Mouse (Mus musculus) E14TG2a.4 (cell line): Measurements from ENCODE around the gene Ranbp1.

Source experiments
- H3K27me3 ChIP-seq: 2 replicates; pipeline ENCODE4 v1.6.1; 2014; ENCODE audit warnings: low read length, control low read depth; ENCODE audit not compliant: insufficient read depth
- H3K36me3 ChIP-seq: 2 replicates; pipeline ENCODE4 v1.6.1; 2014; ENCODE audit warnings: low read length, control low read depth; ENCODE audit not compliant: insufficient read depth
- H3K4me1 ChIP-seq: replicated peaks from 2 replicates; pipeline ENCODE4 v1.6.1; 2014; ENCODE audit warnings: low read depth, low read length, control low read depth
- H3K4me3 ChIP-seq: replicated peaks from 2 replicates; pipeline ENCODE4 v1.5.1; 2014; ENCODE audit warnings: mild to moderate bottlenecking, low read length
- H3K9me3 ChIP-seq: 2 replicates; pipeline ENCODE4 v1.6.1; 2014; ENCODE audit warnings: low read length, control low read depth
- CTCF ChIP-seq: conservative IDR thresholded peaks from 2 replicates; pipeline ENCODE4 v1.5.1; 2014; ENCODE audit warnings: low read length
- NANOG ChIP-seq: IDR thresholded peaks from 2 replicates; pipeline ENCODE4 v1.6.1; 2014; ENCODE audit warnings: borderline replicate concordance, low read length, mixed read lengths
- POU5F1 ChIP-seq: IDR thresholded peaks from 2 replicates; pipeline ENCODE4 v1.6.1; 2014; ENCODE audit warnings: low read length, borderline replicate concordance

Ranbp1 gene

DNA sequence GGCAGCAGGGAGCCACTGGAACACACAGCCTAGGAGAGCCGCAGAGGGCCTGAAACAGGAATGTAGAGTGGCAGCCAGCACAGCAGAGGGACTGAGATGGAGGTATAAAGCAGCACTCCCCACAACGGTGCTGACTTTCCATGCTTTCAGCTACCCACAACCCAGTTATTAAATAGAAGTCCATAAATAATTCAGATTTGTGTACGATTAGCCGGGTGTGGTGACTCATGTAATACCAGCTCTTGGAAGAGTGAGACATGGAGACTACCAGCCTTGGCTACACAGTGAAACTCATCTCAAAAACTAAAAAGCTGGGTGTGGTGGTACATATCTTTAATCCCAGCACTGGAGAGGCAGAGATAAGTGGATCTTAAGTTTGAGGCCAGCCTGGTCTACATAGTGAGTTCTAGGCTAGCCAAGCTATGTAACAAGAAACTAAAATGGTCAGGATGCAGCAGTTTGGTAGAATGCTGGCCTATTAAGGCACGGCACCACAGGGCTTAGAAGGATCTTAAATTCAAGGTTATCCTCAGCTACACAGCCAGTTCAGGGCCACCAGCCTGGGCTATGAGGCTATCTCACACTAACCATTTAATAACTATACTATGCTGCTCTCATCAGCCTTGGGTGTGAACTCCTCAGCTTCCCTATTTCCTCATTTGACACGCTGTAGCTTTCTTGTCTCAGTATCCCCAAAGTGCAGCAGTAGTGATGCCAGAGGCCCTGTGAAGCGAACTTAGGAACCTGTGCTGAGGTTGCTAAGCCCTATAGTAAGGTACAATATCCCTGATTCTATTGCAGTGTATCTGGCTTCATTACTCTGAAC is 11.6 kb downstream of the Ranbp1 start:
- H3K27me3 ChIP-seq = peaks cover 24% of the 10 kb centered on the region
- no peaks in the 10 kb centered on the region for H3K9me3 ChIP-seq
- peaks cover 56% of the 10 kb centered on the region for H3K4me1 ChIP-seq
- no peak overlapping the region for H3K4me3 ChIP-seq
- TF ChIP-seq POU5F1 (no peak), NANOG (no peak), CTCF (no peak)
- H3K36me3 ChIP-seq = peaks cover 60% of the 10 kb centered on the region

DNA sequence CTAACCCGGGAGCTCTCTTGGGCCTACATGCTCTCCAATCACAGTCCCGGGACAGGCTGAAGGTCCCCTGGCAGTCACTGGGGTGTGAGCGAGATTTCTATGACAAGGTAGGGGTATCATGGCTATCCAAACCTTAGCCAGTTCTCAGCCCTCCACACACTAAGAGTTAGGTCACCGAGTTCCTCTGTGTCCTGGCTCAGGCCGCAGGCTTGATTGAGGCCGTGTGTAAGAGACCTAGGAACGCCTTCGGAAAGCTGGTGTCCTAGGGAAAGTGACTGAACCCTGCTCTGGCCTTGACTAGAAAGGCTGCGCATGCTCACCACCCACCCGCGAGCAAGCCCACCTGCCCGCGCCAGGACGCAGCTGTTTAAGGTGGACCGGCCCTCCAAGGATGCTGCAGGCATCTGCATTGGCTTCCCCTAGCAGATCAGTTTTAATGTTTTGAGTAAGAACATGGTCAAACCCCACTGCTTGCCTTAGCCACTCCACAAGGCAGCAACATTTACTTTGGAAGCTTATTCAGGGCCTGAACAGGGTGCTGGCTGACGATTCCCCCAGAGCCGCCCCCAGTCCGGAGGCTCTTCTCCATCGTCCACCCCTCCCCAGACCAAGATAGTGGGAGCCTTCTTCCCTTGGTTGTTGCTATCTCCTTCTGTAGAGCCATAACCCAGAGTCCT is 13.0 kb downstream of the Ranbp1 start:
- peaks cover 24% of the 10 kb centered on the region for H3K27me3 ChIP-seq
- no peaks in the 10 kb centered on the region for H3K9me3 ChIP-seq
- H3K4me3 ChIP-seq = peak overlapping the region; percentile 79
- peaks cover 47% of the 10 kb centered on the region for H3K36me3 ChIP-seq
- H3K4me1 ChIP-seq = peaks cover 49% of the 10 kb centered on the region
- no peak for TF ChIP-seq POU5F1
- no peak for TF ChIP-seq NANOG
- no peak for TF ChIP-seq CTCF

DNA sequence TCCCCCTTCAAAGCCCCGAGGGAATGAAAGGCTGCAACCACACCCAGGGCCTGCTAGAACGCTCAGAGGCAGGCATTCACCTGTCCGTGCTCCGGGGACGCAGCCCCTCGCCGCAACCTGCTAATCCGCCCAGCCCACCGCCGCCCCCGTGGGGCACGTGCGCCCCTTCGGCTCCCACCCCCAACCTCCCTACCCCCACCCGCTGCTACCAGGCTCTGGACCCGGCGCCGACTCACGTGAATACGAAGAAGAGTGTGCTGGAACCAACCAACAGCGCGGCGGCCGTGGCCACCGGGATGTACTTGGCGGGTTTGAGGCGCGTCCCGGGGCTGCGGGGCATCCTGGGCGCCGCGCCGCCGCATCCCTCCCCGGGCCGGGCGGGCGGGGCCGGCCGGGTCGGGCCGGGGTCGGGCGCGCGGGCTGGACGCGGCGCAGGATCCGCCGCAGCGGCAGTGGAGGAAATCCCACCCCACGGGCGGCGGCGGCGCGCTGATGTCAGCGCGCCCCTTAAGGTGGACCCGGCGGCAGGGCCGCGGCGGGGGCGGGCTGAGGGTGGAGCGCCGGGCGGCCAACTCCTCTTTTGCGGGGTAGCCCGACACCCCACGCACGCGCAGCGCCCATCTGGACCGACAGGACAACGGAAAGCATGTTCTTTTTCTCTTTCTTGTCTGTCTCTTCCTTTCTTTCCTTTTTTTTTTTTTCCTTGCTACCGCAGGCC is 13.7 kb downstream of the Ranbp1 start, which contains the start of gene Zdhhc8:
TSS of gene Zdhhc8 (minus strand) at position 466 of the 718 bp plus-strand sequence.
- TF ChIP-seq POU5F1 (no peak), NANOG (no peak), CTCF (no peak)
- Histone ChIP-seq H3K4me3 (peak within 1 kb of the TSS; percentile 79), H3K36me3 (peaks cover 40% of the 10 kb centered on the region), H3K9me3 (no peaks in the 10 kb centered on the region), H3K27me3 (peaks cover 24% of the 10 kb centered on the region), H3K4me1 (peaks cover 51% of the 10 kb centered on the region)

GRCm38 (mm10) chr16:18233919-18234670 is 14.4 kb downstream of the Ranbp1 start:
- Histone ChIP-seq H3K27me3 (peaks cover 24% of the 10 kb centered on the region), H3K36me3 (peaks cover 32% of the 10 kb centered on the region), H3K9me3 (no peaks in the 10 kb centered on the region), H3K4me3 (peak overlapping the region; percentile 79), H3K4me1 (peaks cover 52% of the 10 kb centered on the region)
- no peak for TF ChIP-seq POU5F1
- TF ChIP-seq NANOG = no peak

GRCm38 (mm10) chr16:18233451-18233850 is 15.1 kb downstream of the Ranbp1 start:
- H3K4me3 ChIP-seq = no peak overlapping the region
- H3K36me3 ChIP-seq = peaks cover 29% of the 10 kb centered on the region
- no peaks in the 10 kb centered on the region for H3K9me3 ChIP-seq
- TF ChIP-seq CTCF (no peak), POU5F1 (no peak), NANOG (no peak)
- peaks cover 24% of the 10 kb centered on the region for H3K27me3 ChIP-seq
- peaks cover 51% of the 10 kb centered on the region for H3K4me1 ChIP-seq

GRCm38 (mm10) chr16:18231451-18231850 is 17.1 kb downstream of the Ranbp1 start:
- peaks cover 45% of the 10 kb centered on the region for H3K4me1 ChIP-seq
- H3K4me3 ChIP-seq = no peak overlapping the region
- H3K9me3 ChIP-seq = no peaks in the 10 kb centered on the region
- H3K36me3 ChIP-seq = peaks cover 30% of the 10 kb centered on the region
- no peak for TF ChIP-seq POU5F1
- TF ChIP-seq NANOG = no peak
- TF ChIP-seq CTCF = no peak
- peaks cover 24% of the 10 kb centered on the region for H3K27me3 ChIP-seq

- peaks cover 41% of the 10 kb centered on the region for H3K4me1 ChIP-seq
- TF ChIP-seq CTCF = no peak
- no peak for TF ChIP-seq NANOG
- TF ChIP-seq POU5F1 = no peak
- H3K27me3 ChIP-seq = peaks cover 24% of the 10 kb centered on the region
- no peaks in the 10 kb centered on the region for H3K9me3 ChIP-seq
- H3K4me3 ChIP-seq = no peak overlapping the region
- peaks cover 30% of the 10 kb centered on the region for H3K36me3 ChIP-seq
Measured at GRCm38 (mm10) chr16:18231047-18231446, 17.5 kb downstream of the Ranbp1 start.

GRCm38 (mm10) chr16:18230617-18231016 is 17.9 kb downstream of the Ranbp1 start:
- H3K36me3 ChIP-seq = peaks cover 31% of the 10 kb centered on the region
- H3K4me3 ChIP-seq = no peak overlapping the region
- H3K27me3 ChIP-seq = peaks cover 22% of the 10 kb centered on the region
- peaks cover 37% of the 10 kb centered on the region for H3K4me1 ChIP-seq
- no peak for TF ChIP-seq POU5F1
- no peak for TF ChIP-seq CTCF
- no peak for TF ChIP-seq NANOG
- no peaks in the 10 kb centered on the region for H3K9me3 ChIP-seq
